Mouse (Mus musculus) lung, embryonic 14.5 days (tissue): Measurements from ENCODE around the gene Jazf1. TPM values are rescaled to one million over a fixed set of nuclear protein-coding genes. Genes with fewer than 3 reads are reported as not detected.
A peak's percentile ranks its signal among the peaks of the same experiment; 100 is the strongest.

Experiments
- ATAC-seq: fragments of 200-750 bp; cut with Nextera tagmentation; 2 replicates; pipeline ENCODE4 v1.8.0; 2017; ENCODE audit warnings: mild to moderate bottlenecking, moderate TSS enrichment, moderate library complexity; ENCODE audit not compliant: insufficient read depth
- DNase-seq: peaks from one replicate; pipeline ENCODE4 v3.0.0-alpha.2; 2015
- H3K27ac ChIP-seq: fragments of 300-500 bp; sonication (generic); 2 replicates; pipeline ENCODE4 v1.5.1; 2014; ENCODE audit warnings: low read depth, mild to moderate bottlenecking, moderate library complexity
- H3K27me3 ChIP-seq: fragments of 300-500 bp; sonication (generic); 2 replicates; pipeline ENCODE4 v1.6.1; 2014; ENCODE audit warnings: low read length, control low read depth; ENCODE audit not compliant: insufficient read depth
- H3K36me3 ChIP-seq: fragments of 300-500 bp; sonication (generic); 2 replicates; pipeline ENCODE4 v1.6.1; 2014; ENCODE audit warnings: control low read depth; ENCODE audit not compliant: insufficient read depth
- H3K4me1 ChIP-seq: fragments of 300-500 bp; sonication (generic); 2 replicates; pipeline ENCODE4 v1.6.1; 2014; ENCODE audit warnings: antibody characterized with exemption, control low read depth; ENCODE audit not compliant: insufficient read depth
- H3K4me2 ChIP-seq: fragments of 300-500 bp; sonication (generic); 2 replicates; pipeline ENCODE4 v1.6.1; 2014; ENCODE audit warnings: mild to moderate bottlenecking
- H3K4me3 ChIP-seq: fragments of 300-500 bp; sonication (generic); 2 replicates; pipeline ENCODE4 v1.5.1; 2014; ENCODE audit warnings: low read depth, low read length
- H3K9ac ChIP-seq: fragments of 300-500 bp; sonication (generic); 2 replicates; pipeline ENCODE4 v1.6.1; 2014
- H3K9me3 ChIP-seq: fragments of 300-500 bp; sonication (generic); 2 replicates; pipeline ENCODE4 v1.6.1; 2016; ENCODE audit warnings: low read depth, low read length, control low read depth
- CTCF ChIP-seq: IDR thresholded peaks from 2 replicates; pipeline ENCODE4 v1.5.1; 2016; ENCODE audit warnings: antibody characterized with exemption, low read depth
- WGBS: fragments of 180-500 bp; shearing (Covaris S2); extraction: QIAGEN DNeasy Blood & Tissue Kit; methylation state at CpG from one replicate; pipeline ENCODE4 v1.1.7; 2014; 5-methylcytosine and 5-hydroxymethylcytosine counted together
- polyA plus RNA-seq: library from polyadenylated mRNA; unstranded; fragments of >200 nt; fragmentation: Nextera tagmentation; extraction: Ambion mirVana; gene quantifications from 2 replicates; pipeline ENCODE4 v1.2.1, GENCODE M21; 2014

Gene Jazf1
- polyA plus RNA-seq: 3.9 TPM in 2 replicates

- H3K9me3 ChIP-seq: no peaks in the 10 kb centered on the region
- peak within 1 kb of the TSS; percentile 72 for H3K4me3 ChIP-seq
- ATAC-seq (peak; percentile 75), DNase-seq (peak; percentile 66)
- H3K36me3 ChIP-seq: no peaks in the 10 kb centered on the region
- peak within 1 kb of the TSS; percentile 66 for H3K9ac ChIP-seq
- TF ChIP-seq CTCF: no peak
- H3K27ac ChIP-seq: 0 out of 2 replicates have a peak within 1 kb of the TSS, but pooled peaks have one; percentile 12
- peaks cover 24% of the 10 kb centered on the region for H3K27me3 ChIP-seq
- WGBS: under 1% methylated on average over 100 of the region's 133 CpGs
- peak within 1 kb of the TSS; percentile 92 for H3K4me2 ChIP-seq
- no peaks in the 10 kb centered on the region for H3K4me1 ChIP-seq
Observed at GRCm38 (mm10) chr6:53067989-53068874, at the start of gene Jazf1. TSS of gene Jazf1 (minus strand) at chr6:53068631.

- H3K27ac ChIP-seq: no peak overlapping the region
- TF ChIP-seq CTCF: no peak
- no peak for ATAC-seq
- 37% methylated on average over 1 of the region's 1 CpGs for WGBS
- no peaks in the 10 kb centered on the region for H3K9me3 ChIP-seq
- no peak for DNase-seq
- no peaks in the 10 kb centered on the region for H3K4me1 ChIP-seq
- H3K36me3 ChIP-seq: no peaks in the 10 kb centered on the region
- H3K4me3 ChIP-seq: no peak overlapping the region
- H3K9ac ChIP-seq: no peak overlapping the region
- no peaks in the 10 kb centered on the region for H3K27me3 ChIP-seq
- H3K4me2 ChIP-seq: no peak overlapping the region
Observed at GRCm38 (mm10) chr6:53117855-53118254, 49.4 kb upstream of the Jazf1 start.

- WGBS: 37% methylated on average over 4 of the region's 4 CpGs
- DNase-seq: no peak
- no peak for ATAC-seq
- Histone ChIP-seq H3K9ac (no peak overlapping the region), H3K27me3 (no peaks in the 10 kb centered on the region), H3K4me1 (no peaks in the 10 kb centered on the region), H3K4me3 (no peak overlapping the region), H3K27ac (no peak overlapping the region), H3K9me3 (no peaks in the 10 kb centered on the region), H3K36me3 (no peaks in the 10 kb centered on the region), H3K4me2 (no peak overlapping the region)
- no peak for TF ChIP-seq CTCF
Observed at GRCm38 (mm10) chr6:53086879-53087278, 18.4 kb upstream of the Jazf1 start.

DNA sequence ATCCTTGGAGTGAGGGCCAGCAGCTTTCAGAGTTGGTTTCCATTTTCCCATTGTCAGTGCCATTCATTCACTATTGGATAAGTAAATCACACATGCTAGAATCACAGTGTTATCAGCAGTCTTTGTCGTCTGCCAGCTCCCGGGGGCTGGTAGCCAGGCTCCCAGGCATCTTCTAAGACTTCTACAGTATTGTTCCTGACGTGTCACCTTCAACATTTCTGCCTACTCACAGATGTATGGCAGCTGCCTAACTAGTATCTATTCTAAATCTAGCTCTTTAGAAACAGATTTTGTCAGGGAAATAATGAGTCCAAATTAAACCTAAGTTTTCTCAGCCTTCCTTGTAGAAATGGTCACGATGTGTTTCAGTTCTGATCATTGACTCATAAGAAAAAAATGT is 12.8 kb upstream of the Jazf1 start:
- no peak for ATAC-seq
- Histone ChIP-seq H3K36me3 (no peaks in the 10 kb centered on the region), H3K9me3 (no peaks in the 10 kb centered on the region), H3K9ac (no peak overlapping the region), H3K27me3 (no peaks in the 10 kb centered on the region), H3K4me2 (no peak overlapping the region), H3K27ac (no peak overlapping the region), H3K4me3 (no peak overlapping the region), H3K4me1 (no peaks in the 10 kb centered on the region)
- no peak for DNase-seq
- WGBS: 64% methylated on average over 4 of the region's 4 CpGs
- no peak for TF ChIP-seq CTCF

DNA sequence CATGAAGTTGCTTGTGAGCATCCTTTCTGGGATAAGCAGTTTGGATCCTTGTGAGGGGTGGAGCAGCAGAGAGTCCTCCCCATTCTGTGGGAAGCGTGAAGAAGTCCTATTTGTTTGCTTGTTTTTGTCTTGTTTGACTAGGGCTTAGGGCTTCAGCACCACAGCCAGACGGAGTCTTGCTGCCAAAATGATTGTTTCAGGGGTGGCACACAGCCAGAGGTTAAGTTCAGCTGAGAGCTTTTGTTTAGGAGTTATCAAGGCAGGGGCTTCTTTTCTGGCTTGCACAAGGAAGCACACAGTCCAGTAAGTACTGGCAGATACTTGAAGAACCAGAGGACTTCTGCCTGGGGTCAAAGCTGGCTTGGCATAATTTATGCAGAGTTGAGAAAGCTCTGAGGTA is 10.2 kb upstream of the Jazf1 start:
- TF ChIP-seq CTCF: no peak
- 29% methylated on average over 2 of the region's 2 CpGs for WGBS
- peak; percentile 62 for DNase-seq
- no peak overlapping the region for H3K9ac ChIP-seq
- no peak overlapping the region for H3K27ac ChIP-seq
- H3K4me1 ChIP-seq: no peaks in the 10 kb centered on the region
- H3K4me3 ChIP-seq: no peak overlapping the region
- no peaks in the 10 kb centered on the region for H3K27me3 ChIP-seq
- ATAC-seq: no peak
- H3K36me3 ChIP-seq: no peaks in the 10 kb centered on the region
- H3K9me3 ChIP-seq: no peaks in the 10 kb centered on the region
- H3K4me2 ChIP-seq: no peak overlapping the region

DNA sequence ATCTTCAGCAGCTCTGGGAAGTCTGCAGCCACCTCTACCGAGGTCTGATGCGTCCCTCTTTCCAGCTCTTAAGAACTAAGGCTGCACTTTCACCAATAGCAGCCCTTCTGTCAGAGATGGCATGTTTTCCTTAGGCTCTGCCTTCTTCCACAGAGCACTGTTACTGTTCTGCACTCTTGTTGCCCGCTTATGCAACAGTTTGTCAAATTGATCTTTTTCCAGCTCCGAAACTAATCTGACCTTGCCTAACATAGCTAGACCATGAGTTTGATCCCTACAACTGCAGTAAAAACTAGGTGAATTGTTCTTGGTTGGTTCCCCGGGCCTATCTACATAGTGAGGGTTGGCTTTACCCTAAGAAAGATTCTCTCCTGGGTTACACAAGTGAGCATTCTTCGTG is 3.3 kb upstream of the Jazf1 start:
- ATAC-seq (no peak), DNase-seq (no peak)
- H3K9me3 ChIP-seq: no peaks in the 10 kb centered on the region
- H3K27ac ChIP-seq: no peak overlapping the region
- 79% methylated on average over 6 of the region's 6 CpGs for WGBS
- peaks cover 24% of the 10 kb centered on the region for H3K27me3 ChIP-seq
- H3K9ac ChIP-seq: no peak overlapping the region
- H3K4me1 ChIP-seq: no peaks in the 10 kb centered on the region
- no peak for TF ChIP-seq CTCF
- H3K4me3 ChIP-seq: no peak overlapping the region
- no peaks in the 10 kb centered on the region for H3K36me3 ChIP-seq
- no peak overlapping the region for H3K4me2 ChIP-seq

- H3K4me2 ChIP-seq: no peak overlapping the region
- no peaks in the 10 kb centered on the region for H3K36me3 ChIP-seq
- no peak for DNase-seq
- H3K9me3 ChIP-seq: no peaks in the 10 kb centered on the region
- no peak overlapping the region for H3K27ac ChIP-seq
- TF ChIP-seq CTCF: no peak
- no peak for ATAC-seq
- no peak overlapping the region for H3K4me3 ChIP-seq
- H3K9ac ChIP-seq: no peak overlapping the region
- no peaks in the 10 kb centered on the region for H3K4me1 ChIP-seq
- H3K27me3 ChIP-seq: peaks cover 24% of the 10 kb centered on the region
- WGBS: 24% methylated on average over 5 of the region's 5 CpGs
Observed at GRCm38 (mm10) chr6:53069976-53070575, 1.6 kb upstream of the Jazf1 start.
